Mouse (Mus musculus) cerebellum, adult 2 months (tissue): ENCODE measurements around the gene Nup210.

Experiments
- CTCF ChIP-seq: fragments of 200-500 bp; IDR thresholded peaks from 2 replicates; pipeline ENCODE4 v1.5.1; 2011; ENCODE audit warnings: low read depth, mild to moderate bottlenecking, control low read depth, low read length, moderate library complexity, borderline replicate concordance; ENCODE audit not compliant: insufficient read depth
- POLR2A ChIP-seq: fragments of 200-500 bp; IDR thresholded peaks from 2 replicates; pipeline ENCODE4 v1.6.1; 2011; ENCODE audit warnings: low read length, control low read depth, borderline replicate concordance; ENCODE audit not compliant: insufficient read depth

GRCm38 (mm10) chr6:91008284-91008830, 108.3 kb downstream of the Nup210 start:
- TF ChIP-seq CTCF: no peak
- TF ChIP-seq POLR2A: no peak
